Mouse (Mus musculus): ENCODE data around the gene Rgl2. TPM values are rescaled to one million over a fixed set of nuclear protein-coding genes. Genes with fewer than 3 reads are reported as not detected.

The Rgl2 gene
- polyA plus RNA-seq, 1 experiment, result 37.5 TPM

DNA sequence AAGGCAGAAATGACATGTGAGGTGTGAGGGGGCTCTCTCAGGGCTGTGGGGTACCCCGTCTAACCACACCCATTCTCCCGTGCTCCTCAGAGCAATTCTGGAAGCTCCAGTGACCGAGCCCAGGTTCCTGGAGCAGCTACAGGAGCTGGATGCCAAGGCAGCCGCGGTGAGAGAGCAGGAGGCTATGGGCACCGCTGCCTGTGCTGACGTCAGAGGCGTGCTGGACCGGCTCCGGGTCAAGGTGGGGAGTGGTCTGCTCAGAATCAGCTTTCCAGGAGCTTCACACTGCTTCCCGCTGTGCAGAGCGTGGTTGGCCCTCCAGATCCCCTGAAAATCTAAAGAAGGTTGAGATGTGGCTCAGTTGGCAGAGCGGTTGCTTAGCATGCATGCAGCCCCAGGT, 29.8 kb downstream of the Rgl2 start:
- no peak overlapping the region for H3K27ac ChIP-seq (ENCODE audit: insufficient read depth, low read length)
- TF ChIP-seq POLR2A (IDR thresholded peaks at IDR 0.05; ENCODE audit: insufficient read depth, low read length) (no peak), EP300 (IDR thresholded peaks at IDR 0.05; ENCODE audit: insufficient read depth, low read depth, low read length) (no peak), CTCF (IDR thresholded peaks at IDR 0.05; ENCODE audit: low read depth, low read length) (no peak)
- H3K4me1 ChIP-seq (ENCODE audit: control insufficient read depth, insufficient read depth, low read length), result no peaks in the 10 kb centered on the region
- peaks cover 11% of the 10 kb centered on the region for H3K36me3 ChIP-seq (ENCODE audit: control insufficient read depth, insufficient read depth, low read length, poor library complexity, severe bottlenecking)
- H3K9me3 ChIP-seq (replicated peaks; ENCODE audit: control insufficient read depth, insufficient read depth, low read length, poor library complexity, severe bottlenecking), result no peaks in the 10 kb centered on the region
- H3K9ac ChIP-seq (ENCODE audit: low read depth, poor library complexity, severe bottlenecking), result no peak overlapping the region
- H3K27me3 ChIP-seq (ENCODE audit: control insufficient read depth, insufficient read depth, low read length, poor library complexity, severe bottlenecking), result no peaks in the 10 kb centered on the region
- no peak overlapping the region for H3K4me3 ChIP-seq (ENCODE audit: low read depth, low read length)

DNA sequence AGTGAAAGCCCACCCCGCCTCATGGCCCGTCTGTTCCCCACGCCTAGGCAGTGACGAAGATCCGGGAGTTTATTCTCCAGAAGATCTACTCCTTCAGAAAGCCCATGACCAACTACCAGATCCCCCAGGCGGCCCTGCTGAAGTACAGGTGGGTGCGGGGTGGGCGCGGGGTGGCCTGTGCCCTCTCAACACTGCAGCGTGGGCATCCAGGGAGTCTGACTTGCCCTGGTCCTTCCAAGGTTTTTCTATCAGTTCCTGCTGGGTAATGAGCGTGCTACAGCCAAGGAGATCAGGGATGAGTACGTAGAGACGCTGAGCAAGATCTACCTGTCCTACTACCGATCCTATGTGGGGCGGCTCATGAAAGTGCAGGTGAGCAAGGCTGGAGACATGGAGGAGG, 30.6 kb downstream of the Rgl2 start:
- no peak overlapping the region for H3K9ac ChIP-seq (ENCODE audit: low read depth, poor library complexity, severe bottlenecking)
- no peaks in the 10 kb centered on the region for H3K27me3 ChIP-seq (ENCODE audit: control insufficient read depth, insufficient read depth, low read length, poor library complexity, severe bottlenecking)
- H3K4me3 ChIP-seq (ENCODE audit: low read depth, low read length), result no peak overlapping the region
- H3K4me1 ChIP-seq (ENCODE audit: control insufficient read depth, insufficient read depth, low read length), result no peaks in the 10 kb centered on the region
- peaks cover 2% of the 10 kb centered on the region for H3K36me3 ChIP-seq (ENCODE audit: control insufficient read depth, insufficient read depth, low read length, poor library complexity, severe bottlenecking)
- H3K27ac ChIP-seq (ENCODE audit: insufficient read depth, low read length), result no peak overlapping the region
- TF ChIP-seq POLR2A (IDR thresholded peaks at IDR 0.05; ENCODE audit: insufficient read depth, low read length), result no peak
- TF ChIP-seq CTCF (IDR thresholded peaks at IDR 0.05; ENCODE audit: low read depth, low read length), result no peak
- H3K9me3 ChIP-seq (replicated peaks; ENCODE audit: control insufficient read depth, insufficient read depth, low read length, poor library complexity, severe bottlenecking), result no peaks in the 10 kb centered on the region

DNA sequence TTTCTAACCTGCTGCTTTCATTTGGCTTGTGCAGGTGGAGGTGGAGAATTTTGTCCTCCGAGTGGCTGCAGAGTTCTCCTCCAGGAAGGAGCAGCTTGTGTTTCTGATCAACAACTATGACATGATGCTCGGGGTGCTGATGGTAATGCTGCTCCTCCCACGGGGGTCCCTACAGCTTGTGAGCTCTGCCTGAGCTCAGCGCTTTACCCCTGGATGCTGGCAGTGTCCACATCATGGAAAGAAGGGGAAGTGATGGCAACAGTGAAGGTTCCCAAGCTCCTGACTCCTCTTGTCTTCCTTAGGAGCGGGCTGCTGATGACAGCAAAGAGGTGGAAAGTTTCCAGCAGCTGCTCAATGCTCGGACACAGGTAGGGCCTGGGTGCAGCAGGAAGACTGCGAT, 33.5 kb downstream of the Rgl2 start:
- no peak for TF ChIP-seq EP300 (IDR thresholded peaks at IDR 0.05; ENCODE audit: insufficient read depth, low read depth, low read length)
- TF ChIP-seq POLR2A (IDR thresholded peaks at IDR 0.05; ENCODE audit: insufficient read depth, low read length), result no peak
- no peak for TF ChIP-seq CTCF (IDR thresholded peaks at IDR 0.05; ENCODE audit: low read depth, low read length)
- Histone ChIP-seq H3K36me3 (ENCODE audit: control insufficient read depth, insufficient read depth, low read length, poor library complexity, severe bottlenecking) (no peaks in the 10 kb centered on the region), H3K27me3 (ENCODE audit: control insufficient read depth, insufficient read depth, low read length, poor library complexity, severe bottlenecking) (no peaks in the 10 kb centered on the region)

DNA sequence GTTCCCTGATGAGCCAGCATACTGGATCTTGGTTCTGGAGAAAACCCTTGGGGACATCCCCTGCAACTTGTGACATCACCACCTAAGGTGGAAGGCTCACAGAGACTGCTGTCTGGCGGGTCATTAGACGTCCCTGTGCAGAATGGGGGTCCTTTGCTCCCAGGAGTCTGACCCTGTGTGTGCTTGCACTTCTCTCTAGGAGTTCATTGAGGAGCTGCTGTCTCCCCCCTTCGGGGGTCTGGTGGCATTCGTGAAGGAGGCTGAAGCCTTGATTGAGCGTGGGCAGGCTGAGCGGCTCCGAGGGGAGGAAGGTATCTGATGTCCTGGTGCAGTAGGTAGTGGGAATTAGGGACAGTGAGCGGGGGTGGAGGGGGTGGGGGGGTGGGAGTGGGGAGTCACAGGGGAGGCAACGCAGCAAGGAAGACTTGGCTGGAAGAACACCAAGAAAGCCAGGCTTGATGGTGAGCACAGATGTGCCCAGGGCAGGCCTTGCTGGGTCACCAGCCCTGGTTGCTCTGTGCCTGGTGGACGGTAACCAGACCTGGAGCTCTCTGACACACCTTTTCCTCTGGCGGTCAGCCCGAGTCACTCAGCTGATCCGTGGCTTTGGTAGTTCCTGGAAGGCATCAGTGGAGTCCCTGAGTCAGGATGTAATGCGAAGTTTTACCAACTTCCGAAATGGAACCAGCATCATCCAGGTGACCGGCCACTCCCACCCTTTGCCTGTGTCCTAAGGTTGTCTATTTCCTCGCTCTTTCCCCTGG, 35.9 kb downstream of the Rgl2 start:
- no peak overlapping the region for H3K9ac ChIP-seq (ENCODE audit: low read depth, poor library complexity, severe bottlenecking)
- H3K36me3 ChIP-seq (ENCODE audit: control insufficient read depth, insufficient read depth, low read length, poor library complexity, severe bottlenecking), result no peaks in the 10 kb centered on the region
- H3K27ac ChIP-seq (ENCODE audit: insufficient read depth, low read length), result no peak overlapping the region
- no peak for TF ChIP-seq POLR2A (IDR thresholded peaks at IDR 0.05; ENCODE audit: insufficient read depth, low read length)
- no peak for TF ChIP-seq EP300 (IDR thresholded peaks at IDR 0.05; ENCODE audit: insufficient read depth, low read depth, low read length)
- no peak for TF ChIP-seq CTCF (IDR thresholded peaks at IDR 0.05; ENCODE audit: low read depth, low read length)
- H3K27me3 ChIP-seq (ENCODE audit: control insufficient read depth, insufficient read depth, low read length, poor library complexity, severe bottlenecking), result no peaks in the 10 kb centered on the region
- no peaks in the 10 kb centered on the region for H3K9me3 ChIP-seq (replicated peaks; ENCODE audit: control insufficient read depth, insufficient read depth, low read length, poor library complexity, severe bottlenecking)
- no peak overlapping the region for H3K4me3 ChIP-seq (ENCODE audit: low read depth, low read length)
- no peaks in the 10 kb centered on the region for H3K4me1 ChIP-seq (ENCODE audit: control insufficient read depth, insufficient read depth, low read length)

More for the DNA sequence above, 33.5 kb downstream of the Rgl2 start:
- Histone ChIP-seq H3K4me3 (ENCODE audit: low read depth, low read length) (no peak overlapping the region), H3K27ac (ENCODE audit: insufficient read depth, low read length) (no peak overlapping the region), H3K9ac (ENCODE audit: low read depth, poor library complexity, severe bottlenecking) (no peak overlapping the region), H3K9me3 (replicated peaks; ENCODE audit: control insufficient read depth, insufficient read depth, low read length, poor library complexity, severe bottlenecking) (no peaks in the 10 kb centered on the region), H3K4me1 (ENCODE audit: control insufficient read depth, insufficient read depth, low read length) (no peaks in the 10 kb centered on the region)

DNA sequence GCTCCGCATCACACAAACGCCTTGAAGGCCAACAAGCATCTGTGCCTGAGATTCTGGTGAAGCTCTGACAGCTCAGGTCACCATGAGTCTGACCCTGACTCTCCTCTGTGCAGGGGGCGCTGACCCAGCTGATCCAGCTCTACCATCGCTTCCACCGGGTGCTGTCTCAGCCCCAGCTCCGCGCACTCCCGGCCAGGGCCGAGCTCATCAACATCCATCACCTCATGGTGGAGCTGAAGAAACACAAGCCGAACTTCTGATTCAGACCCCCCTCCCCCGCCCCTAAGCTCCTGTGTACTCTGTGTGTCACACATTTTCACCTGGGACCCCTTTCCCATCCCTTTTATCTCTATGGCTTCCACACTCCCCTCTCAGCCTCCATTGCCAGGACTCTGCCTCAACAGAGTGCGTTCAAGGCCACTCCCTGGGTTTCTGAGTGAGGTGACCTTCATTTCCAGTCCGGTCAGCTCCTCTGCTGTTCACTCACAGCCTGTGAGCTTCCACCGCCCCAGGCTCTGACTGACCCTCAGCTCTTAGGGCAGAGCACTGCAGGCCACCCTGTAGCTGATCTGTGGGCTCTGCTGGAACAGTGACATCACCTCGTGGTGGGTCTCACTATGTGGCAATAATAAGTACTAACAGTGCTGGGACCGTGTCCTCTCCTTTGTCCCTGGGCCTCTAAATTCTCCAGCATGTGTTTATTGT, 36.7 kb downstream of the Rgl2 start:
- Histone ChIP-seq H3K4me1 (ENCODE audit: control insufficient read depth, insufficient read depth, low read length) (no peaks in the 10 kb centered on the region), H3K9ac (ENCODE audit: low read depth, poor library complexity, severe bottlenecking) (no peak overlapping the region), H3K36me3 (ENCODE audit: control insufficient read depth, insufficient read depth, low read length, poor library complexity, severe bottlenecking) (no peaks in the 10 kb centered on the region), H3K4me3 (ENCODE audit: low read depth, low read length) (no peak overlapping the region), H3K27ac (ENCODE audit: insufficient read depth, low read length) (no peak overlapping the region), H3K27me3 (ENCODE audit: control insufficient read depth, insufficient read depth, low read length, poor library complexity, severe bottlenecking) (no peaks in the 10 kb centered on the region), H3K9me3 (replicated peaks; ENCODE audit: control insufficient read depth, insufficient read depth, low read length, poor library complexity, severe bottlenecking) (no peaks in the 10 kb centered on the region; the same call in 1 of the 2 replicates)
- TF ChIP-seq POLR2A (IDR thresholded peaks at IDR 0.05; ENCODE audit: insufficient read depth, low read length) (no peak), CTCF (IDR thresholded peaks at IDR 0.05; ENCODE audit: low read depth, low read length) (no peak), EP300 (IDR thresholded peaks at IDR 0.05; ENCODE audit: insufficient read depth, low read depth, low read length) (no peak)

DNA sequence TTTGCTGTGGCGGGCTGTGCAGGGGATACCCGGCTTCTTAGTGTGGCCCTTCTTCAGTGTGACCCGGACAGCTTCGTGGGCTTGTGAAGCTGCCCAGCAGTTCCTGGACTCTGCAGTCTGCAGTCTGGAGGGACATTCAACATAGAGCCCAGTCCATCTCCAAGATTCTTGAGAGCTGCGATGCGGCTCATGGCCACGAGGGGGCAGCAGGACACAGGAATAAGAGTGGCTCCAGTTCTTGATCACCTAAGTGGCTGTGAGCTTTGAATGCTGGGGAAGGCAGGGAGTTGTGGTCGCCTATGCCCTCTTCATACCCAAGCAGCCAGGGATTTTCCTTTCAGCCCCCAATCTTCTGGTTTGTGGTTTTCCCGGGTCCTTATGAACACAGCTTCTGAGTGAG, 39.1 kb downstream of the Rgl2 start:
- Histone ChIP-seq H3K9ac (ENCODE audit: low read depth, poor library complexity, severe bottlenecking) (no peak overlapping the region), H3K27me3 (ENCODE audit: control insufficient read depth, insufficient read depth, low read length, poor library complexity, severe bottlenecking) (no peaks in the 10 kb centered on the region), H3K4me3 (ENCODE audit: low read depth, low read length) (no peak overlapping the region), H3K4me1 (ENCODE audit: control insufficient read depth, insufficient read depth, low read length) (no peaks in the 10 kb centered on the region), H3K36me3 (ENCODE audit: control insufficient read depth, insufficient read depth, low read length, poor library complexity, severe bottlenecking) (no peaks in the 10 kb centered on the region), H3K27ac (ENCODE audit: insufficient read depth, low read length) (no peak overlapping the region), H3K9me3 (replicated peaks; ENCODE audit: control insufficient read depth, insufficient read depth, low read length, poor library complexity, severe bottlenecking) (no peaks in the 10 kb centered on the region; the same call in 1 of the 2 replicates)
- TF ChIP-seq POLR2A (IDR thresholded peaks at IDR 0.05; ENCODE audit: insufficient read depth, low read length) (no peak), CTCF (IDR thresholded peaks at IDR 0.05; ENCODE audit: low read depth, low read length) (peak; percentile 93), EP300 (IDR thresholded peaks at IDR 0.05; ENCODE audit: insufficient read depth, low read depth, low read length) (no peak)

All from ES-Bruce4 (cell line).